Mouse (Mus musculus): ENCODE results near the gene Prkrip1. TPM values are rescaled to one million over a fixed set of nuclear protein-coding genes. Genes with fewer than 3 reads are reported as not detected.
A peak's percentile ranks its signal among the peaks of the same experiment; 100 is the strongest.

Gene Prkrip1
- polyA plus RNA-seq, 1 experiment from 2014 or later: 62.9 TPM

DNA sequence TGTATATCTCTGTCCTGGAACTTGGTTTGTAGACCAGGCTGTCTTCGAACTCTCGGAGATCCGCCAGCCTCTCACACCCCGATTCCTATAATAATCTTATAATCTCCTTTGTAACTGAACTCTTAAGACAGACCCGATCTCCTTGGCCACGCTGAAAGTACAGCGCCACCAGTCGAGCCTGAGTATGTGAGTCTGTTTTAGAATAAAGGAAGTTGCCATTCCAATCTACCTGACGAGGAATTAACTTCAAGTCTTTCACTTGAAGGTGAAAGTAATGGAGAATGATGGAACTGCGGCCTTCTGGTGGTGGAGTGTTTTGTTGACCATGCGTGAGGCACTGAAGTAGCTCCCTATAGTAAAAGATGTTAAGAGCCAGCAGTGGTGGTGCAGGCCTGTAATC, 763 bp upstream of the Prkrip1 start:
- H3K27ac ChIP-seq: 0 out of 2 replicates have a peak overlapping the region, but pooled peaks have one; percentile 35
- no peaks in the 10 kb centered on the region for H3K27me3 ChIP-seq
- H3K4me2 ChIP-seq (replicated peaks): peak overlapping the region; percentile 96
- H3K36me3 ChIP-seq: peaks cover 26% of the 10 kb centered on the region
- no peak for ATAC-seq (ENCODE audit: low FRiP score)
- no peaks in the 10 kb centered on the region for H3K9me3 ChIP-seq (replicated peaks)
- 36% methylated on average over 11 of the region's 11 CpGs for WGBS
- H3K4me3 ChIP-seq: peak overlapping the region; percentile 71
- peak overlapping the region; percentile 83; the same call in 1 of the 2 replicates for H3K9ac ChIP-seq
- H3K4me1 ChIP-seq: peaks cover 10% of the 10 kb centered on the region

DNA sequence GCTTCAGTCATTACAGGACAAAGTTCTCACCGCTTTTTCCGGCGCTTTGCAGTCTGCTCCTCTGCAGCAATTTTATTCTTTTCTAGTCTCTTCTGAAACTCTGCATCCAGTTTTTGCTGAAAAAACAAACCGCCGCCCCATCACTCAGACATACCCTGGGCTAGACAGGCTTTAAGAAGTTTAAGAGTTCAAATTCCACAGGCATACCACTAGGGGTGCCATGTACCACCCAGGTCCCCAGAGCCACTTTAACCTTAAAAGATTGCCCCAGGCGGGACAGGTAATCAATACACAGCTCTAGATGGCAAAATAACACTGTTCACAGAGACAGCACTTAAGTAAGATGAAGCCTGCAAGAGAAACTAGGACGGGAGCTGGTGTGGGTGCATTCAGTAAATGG, 6.9 kb downstream of the Prkrip1 start:
- H3K9me3 ChIP-seq (replicated peaks): no peaks in the 10 kb centered on the region
- no peaks in the 10 kb centered on the region for H3K27me3 ChIP-seq
- H3K4me3 ChIP-seq: no peak overlapping the region
- peaks cover 93% of the 10 kb centered on the region for H3K36me3 ChIP-seq
- no peak overlapping the region for H3K27ac ChIP-seq
- H3K4me2 ChIP-seq (replicated peaks): no peak overlapping the region
- H3K9ac ChIP-seq: no peak overlapping the region
- no peaks in the 10 kb centered on the region for H3K4me1 ChIP-seq
- ATAC-seq (ENCODE audit: low FRiP score): no peak
- 88% methylated on average over 7 of the region's 7 CpGs for WGBS

DNA sequence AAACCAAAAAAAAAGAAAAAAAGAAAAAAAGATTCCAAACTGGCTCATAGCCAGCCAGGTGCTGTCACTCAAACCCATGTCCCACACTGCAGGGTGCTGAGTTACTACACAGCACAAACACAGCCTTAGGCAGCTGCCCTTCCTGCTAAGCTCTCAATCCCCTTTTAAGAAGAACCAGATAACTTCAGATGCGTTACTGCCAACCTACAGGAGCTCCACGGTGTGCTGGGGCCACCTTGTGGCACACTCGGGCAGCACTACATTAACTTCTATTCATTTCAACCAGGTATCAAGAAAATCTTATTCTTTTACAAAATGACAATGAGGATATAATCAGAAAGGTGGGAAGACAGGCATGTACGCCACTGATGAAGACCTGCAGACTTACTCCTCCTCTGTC, 12.0 kb downstream of the Prkrip1 start:
- ATAC-seq (ENCODE audit: low FRiP score): no peak
- Histone ChIP-seq H3K36me3 (peaks cover 74% of the 10 kb centered on the region), H3K9me3 (replicated peaks) (no peaks in the 10 kb centered on the region), H3K4me1 (no peaks in the 10 kb centered on the region), H3K4me3 (no peak overlapping the region), H3K4me2 (replicated peaks) (no peak overlapping the region), H3K9ac (no peak overlapping the region), H3K27ac (no peak overlapping the region), H3K27me3 (no peaks in the 10 kb centered on the region)
- 47% methylated on average over 4 of the region's 4 CpGs for WGBS

DNA sequence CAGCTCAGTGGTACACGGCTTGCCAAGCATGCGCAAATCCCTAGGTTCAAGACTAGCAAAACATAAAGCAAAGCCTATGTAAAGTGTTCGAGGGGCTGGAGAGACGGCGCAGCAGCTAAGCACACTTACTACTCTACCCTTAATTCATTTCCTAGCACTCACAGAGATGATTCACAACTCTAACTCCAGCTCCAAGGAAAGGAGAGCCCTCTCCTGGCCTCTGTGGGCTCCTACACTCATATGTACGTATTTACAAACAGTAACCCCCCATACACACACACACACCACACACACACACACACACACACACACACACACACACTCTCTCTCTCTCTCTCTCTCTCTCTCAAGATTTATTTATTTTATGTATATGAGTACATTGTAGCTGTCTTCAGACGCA, 15.0 kb downstream of the Prkrip1 start:
- H3K27me3 ChIP-seq: no peaks in the 10 kb centered on the region
- no peaks in the 10 kb centered on the region for H3K4me1 ChIP-seq
- H3K4me3 ChIP-seq: no peak overlapping the region
- no peak overlapping the region for H3K9ac ChIP-seq
- peaks cover 74% of the 10 kb centered on the region for H3K36me3 ChIP-seq
- H3K9me3 ChIP-seq (replicated peaks): no peaks in the 10 kb centered on the region
- no peak overlapping the region for H3K4me2 ChIP-seq (replicated peaks)
- no peak for ATAC-seq (ENCODE audit: low FRiP score)
- 93% methylated on average over 7 of the region's 7 CpGs for WGBS
- no peak overlapping the region for H3K27ac ChIP-seq

DNA sequence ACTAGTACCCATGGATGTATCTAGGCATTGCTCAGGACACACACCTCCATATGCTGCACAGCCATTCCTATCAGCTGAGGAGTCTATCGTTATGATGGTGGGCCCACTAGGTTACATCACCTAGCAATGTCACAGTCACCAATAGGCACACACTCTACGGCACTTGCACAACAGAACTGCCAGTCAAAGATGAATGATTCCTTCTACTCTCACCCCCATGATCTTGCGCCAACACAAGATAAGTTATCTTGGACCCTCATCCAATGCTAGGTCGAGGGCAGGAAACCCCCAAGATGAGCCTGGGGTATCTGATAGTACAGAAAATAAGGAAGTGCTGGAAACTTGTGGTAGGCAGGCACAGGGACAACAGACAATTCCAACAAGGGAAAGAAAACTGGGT, 15.9 kb downstream of the Prkrip1 start:
- no peak overlapping the region for H3K4me3 ChIP-seq
- H3K9ac ChIP-seq: no peak overlapping the region
- peaks cover 74% of the 10 kb centered on the region for H3K36me3 ChIP-seq

DNA sequence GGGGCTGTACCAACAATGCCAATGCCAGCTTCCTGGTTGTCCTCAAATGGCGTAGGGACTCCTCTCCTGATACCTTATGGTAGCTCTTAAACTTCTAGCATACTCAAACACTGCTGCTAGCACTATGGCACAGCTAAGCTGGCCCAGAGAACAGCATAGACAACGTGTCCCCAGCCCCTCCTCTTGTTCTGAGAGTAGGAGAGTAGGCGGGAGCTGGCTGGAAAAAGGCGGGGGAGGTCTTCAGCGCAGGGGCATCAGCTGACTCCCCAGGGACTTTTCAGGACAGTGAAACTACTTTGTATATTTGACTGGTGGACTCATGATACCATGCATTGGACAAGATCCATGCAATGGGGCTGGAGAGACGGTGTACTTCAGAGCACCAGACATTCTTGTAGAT, 16.7 kb downstream of the Prkrip1 start:
- Histone ChIP-seq H3K4me1 (no peaks in the 10 kb centered on the region), H3K4me2 (replicated peaks) (no peak overlapping the region), H3K9ac (no peak overlapping the region), H3K27me3 (no peaks in the 10 kb centered on the region), H3K27ac (no peak overlapping the region), H3K36me3 (peaks cover 78% of the 10 kb centered on the region), H3K9me3 (replicated peaks) (no peaks in the 10 kb centered on the region), H3K4me3 (no peak overlapping the region)
- WGBS: 91% methylated on average over 6 of the region's 6 CpGs
- ATAC-seq (ENCODE audit: low FRiP score): no peak

More for the DNA sequence above, 15.9 kb downstream of the Prkrip1 start:
- no peak for ATAC-seq (ENCODE audit: low FRiP score)
- Histone ChIP-seq H3K27me3 (no peaks in the 10 kb centered on the region), H3K4me2 (replicated peaks) (no peak overlapping the region), H3K4me1 (no peaks in the 10 kb centered on the region), H3K27ac (no peak overlapping the region), H3K9me3 (replicated peaks) (no peaks in the 10 kb centered on the region)
- 87% methylated on average over 4 of the region's 4 CpGs for WGBS

DNA sequence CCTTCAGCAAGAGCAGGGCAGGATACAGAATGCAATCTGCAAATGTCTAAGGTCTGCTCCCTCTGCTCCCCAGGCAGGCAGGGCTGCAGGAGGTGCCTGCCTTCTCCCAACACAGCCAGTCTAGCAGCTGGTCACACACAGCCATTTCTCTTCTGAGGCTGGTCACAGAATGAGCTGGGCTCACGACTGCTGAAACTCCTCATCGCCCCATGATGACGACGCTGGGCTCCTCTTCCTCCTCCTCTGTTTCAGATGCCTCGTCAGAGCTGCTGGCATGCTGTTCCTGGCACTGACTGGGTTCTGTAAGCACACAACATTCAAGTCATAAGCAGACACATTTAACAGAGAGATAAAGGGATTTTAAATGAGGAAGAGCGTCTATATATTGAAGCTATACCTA, 17.6 kb downstream of the Prkrip1 start:
- Histone ChIP-seq H3K27me3 (no peaks in the 10 kb centered on the region), H3K9me3 (replicated peaks) (no peaks in the 10 kb centered on the region), H3K4me1 (no peaks in the 10 kb centered on the region), H3K4me2 (replicated peaks) (no peak overlapping the region), H3K27ac (no peak overlapping the region), H3K9ac (no peak overlapping the region), H3K36me3 (peaks cover 77% of the 10 kb centered on the region), H3K4me3 (no peak overlapping the region)
- ATAC-seq (ENCODE audit: low FRiP score): no peak
- 90% methylated on average over 6 of the region's 6 CpGs for WGBS

DNA sequence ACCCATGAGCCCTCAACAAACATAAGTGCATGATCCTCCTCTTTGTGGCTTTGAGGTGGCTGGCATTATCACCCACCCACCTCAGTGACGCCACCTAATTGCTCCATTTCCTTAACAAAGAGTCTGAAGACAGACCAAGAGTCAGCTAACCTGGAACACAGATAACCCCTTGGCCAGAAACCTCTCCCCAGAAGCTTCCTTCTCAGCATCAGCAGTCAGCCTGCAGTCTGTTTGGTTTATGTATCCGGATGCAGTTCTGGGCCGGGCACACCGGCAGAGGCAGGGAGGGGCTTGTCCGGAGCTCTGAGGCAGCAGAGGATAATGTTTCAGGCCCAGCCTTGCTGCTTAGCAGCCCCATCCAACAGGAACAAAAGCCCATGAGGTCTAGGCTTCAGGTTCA, 19.2 kb downstream of the Prkrip1 start:
- Histone ChIP-seq H3K27ac (no peak overlapping the region), H3K4me3 (no peak overlapping the region), H3K27me3 (no peaks in the 10 kb centered on the region), H3K9me3 (replicated peaks) (no peaks in the 10 kb centered on the region), H3K9ac (no peak overlapping the region), H3K4me1 (no peaks in the 10 kb centered on the region), H3K36me3 (peaks cover 67% of the 10 kb centered on the region), H3K4me2 (replicated peaks) (no peak overlapping the region)
- ATAC-seq (ENCODE audit: low FRiP score): no peak
- 78% methylated on average over 5 of the region's 5 CpGs for WGBS

DNA sequence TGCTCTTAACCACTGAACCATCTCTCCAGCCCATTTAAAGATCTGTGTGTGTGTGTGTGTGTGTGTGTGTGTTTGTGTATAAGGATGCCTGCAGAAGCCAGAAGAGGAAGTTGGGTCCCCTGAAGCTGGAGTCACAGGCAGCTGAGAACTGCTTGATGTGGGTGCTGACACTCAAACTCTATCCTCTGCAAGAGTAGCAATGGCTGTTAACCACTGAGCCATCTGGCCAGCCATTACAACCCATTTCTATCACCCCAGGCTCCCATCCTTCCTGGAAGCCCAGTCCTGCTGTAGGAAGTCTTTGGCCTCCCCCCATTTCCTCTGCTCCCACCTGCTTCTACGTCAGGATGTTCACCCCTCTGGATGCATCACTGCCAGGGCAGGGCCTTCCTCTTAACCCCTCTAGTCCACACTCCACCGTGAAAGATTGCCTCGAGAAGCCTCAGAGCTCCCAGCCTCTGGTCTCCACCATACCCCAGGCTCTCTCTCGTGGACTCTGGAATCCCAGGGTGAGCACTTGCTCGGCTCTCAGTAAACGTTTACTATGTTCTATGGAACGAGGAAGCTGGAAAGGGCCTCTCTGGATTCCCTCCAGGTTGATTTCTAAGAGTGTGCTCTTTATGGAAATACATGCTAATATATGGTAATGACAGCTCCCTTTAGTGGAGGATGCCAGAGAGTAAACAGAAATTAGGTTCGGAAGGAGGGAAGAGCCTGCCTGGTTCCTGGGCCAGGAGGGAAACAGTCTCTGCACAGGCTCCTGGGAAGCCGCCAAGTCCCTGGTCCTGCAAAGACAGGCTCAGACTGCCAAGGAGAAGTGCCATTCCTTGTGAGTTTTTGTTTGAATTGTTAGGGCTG, 24.9 kb downstream of the Prkrip1 start:
- no peaks in the 10 kb centered on the region for H3K9me3 ChIP-seq (replicated peaks)
- H3K36me3 ChIP-seq: peaks cover 19% of the 10 kb centered on the region
- peaks cover 10% of the 10 kb centered on the region for H3K27me3 ChIP-seq
- no peak overlapping the region for H3K4me2 ChIP-seq (replicated peaks)
- no peak overlapping the region for H3K9ac ChIP-seq
- H3K4me1 ChIP-seq: peaks cover 21% of the 10 kb centered on the region
- no peak for ATAC-seq (ENCODE audit: low FRiP score)
- no peak overlapping the region for H3K27ac ChIP-seq
- 61% methylated on average over 9 of the region's 9 CpGs for WGBS
- no peak overlapping the region for H3K4me3 ChIP-seq

DNA sequence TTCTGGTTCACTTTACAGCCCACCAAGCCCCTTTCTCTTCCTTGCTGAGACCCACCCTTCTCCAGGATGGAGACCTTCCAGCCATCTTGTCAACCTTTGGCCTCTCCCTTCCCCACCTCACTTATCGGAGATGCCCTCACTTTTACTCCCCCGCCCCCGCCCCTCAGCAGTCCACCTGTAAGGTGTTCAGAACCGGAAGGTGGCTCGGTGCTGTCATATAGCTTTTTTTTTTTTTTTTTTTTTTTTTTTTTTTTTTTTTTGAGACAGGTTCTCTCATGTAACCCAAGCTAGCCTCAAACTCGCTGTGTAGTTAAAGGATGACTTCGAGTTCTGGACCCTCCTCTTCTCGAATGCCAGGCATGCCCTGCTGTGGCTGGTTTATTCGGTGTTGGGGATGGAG, 25.8 kb downstream of the Prkrip1 start:
- H3K4me3 ChIP-seq: no peak overlapping the region
- H3K4me2 ChIP-seq (replicated peaks): no peak overlapping the region
- no peak for ATAC-seq (ENCODE audit: low FRiP score)
- peaks cover 10% of the 10 kb centered on the region for H3K27me3 ChIP-seq
- peaks cover 17% of the 10 kb centered on the region for H3K36me3 ChIP-seq
- 86% methylated on average over 9 of the region's 9 CpGs for WGBS
- no peak overlapping the region for H3K9ac ChIP-seq
- peaks cover 6% of the 10 kb centered on the region; the same call in 1 of the 2 replicates for H3K9me3 ChIP-seq (replicated peaks)
- H3K4me1 ChIP-seq: peaks cover 21% of the 10 kb centered on the region
- H3K27ac ChIP-seq: no peak overlapping the region

DNA sequence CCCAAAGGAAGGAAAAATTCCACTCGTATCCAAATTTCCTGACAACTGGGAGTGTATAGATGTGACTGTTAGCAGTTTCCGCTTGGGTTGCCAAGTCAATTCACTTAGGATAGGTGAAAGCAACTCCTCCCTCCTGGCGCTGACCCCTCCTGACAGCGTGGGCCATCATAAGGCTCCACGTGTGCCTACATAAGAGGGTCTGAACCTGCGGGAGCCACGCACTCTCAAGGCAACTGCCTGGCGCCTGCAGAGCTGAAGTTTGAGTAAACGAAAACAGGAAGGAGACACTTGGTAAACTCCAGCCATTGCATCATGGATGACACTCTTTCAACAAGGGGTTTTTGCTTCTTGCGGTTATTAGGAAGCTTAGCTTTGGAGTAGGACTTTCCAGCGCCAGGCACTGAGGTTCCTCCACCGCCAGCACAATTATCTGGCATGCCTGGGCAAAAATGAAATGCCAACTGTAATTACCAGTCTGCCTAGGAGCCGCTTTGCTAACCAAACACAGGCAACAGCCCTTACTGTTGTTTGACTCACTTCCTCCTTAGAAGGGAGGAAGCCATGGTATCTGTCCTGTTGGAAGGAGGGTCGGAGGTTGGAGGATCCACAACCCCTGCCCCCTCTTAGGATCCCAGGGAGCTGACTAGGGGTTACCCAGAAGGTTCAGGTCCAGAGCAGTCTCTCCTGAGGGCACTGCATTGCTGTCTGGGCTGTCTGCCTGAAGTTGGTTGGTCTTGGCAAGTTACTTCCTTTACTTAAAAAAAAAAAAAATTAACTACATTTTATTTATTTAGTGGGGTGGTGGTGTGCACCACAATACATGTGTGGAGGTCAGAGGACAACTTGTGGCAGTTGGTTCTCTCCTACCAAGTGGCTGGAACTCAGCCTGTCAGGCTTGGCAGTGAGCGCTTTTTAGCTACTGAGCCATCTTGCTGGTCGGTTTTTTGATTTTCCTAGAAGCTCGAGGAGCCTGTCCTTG, 27.1 kb downstream of the Prkrip1 start:
- H3K4me3 ChIP-seq: peak overlapping the region; percentile 63
- peak overlapping the region; percentile 90 for H3K4me2 ChIP-seq (replicated peaks)
- peaks cover 8% of the 10 kb centered on the region; the same call in 1 of the 2 replicates for H3K9me3 ChIP-seq (replicated peaks)
- H3K9ac ChIP-seq: peak overlapping the region; percentile 79; the same call in 1 of the 2 replicates
- 40% methylated on average over 17 of the region's 17 CpGs for WGBS
- peak overlapping the region; percentile 76; the same call in 1 of the 2 replicates for H3K27ac ChIP-seq
- H3K27me3 ChIP-seq: peaks cover 10% of the 10 kb centered on the region
- H3K4me1 ChIP-seq: peaks cover 21% of the 10 kb centered on the region
- H3K36me3 ChIP-seq: peaks cover 10% of the 10 kb centered on the region; the same call in 1 of the 2 replicates
- ATAC-seq (ENCODE audit: low FRiP score): no peak

Measured in hindbrain, embryonic 12.5 days (tissue).